Mouse (Mus musculus): ENCODE measurements at regions not wholly inside any gene's neighbourhood (a gene's known extent, or its start where the extent isn't known, plus 50 kb on each side); places are given as distances from the start of the nearest gene placed in this dataset.

- Histone ChIP-seq H3K9me3 (ENCODE audit: low read depth, low read length) (no peaks in the 10 kb centered on the region), H3K27ac (ENCODE audit: low read depth) (no peak overlapping the region), H3K4me1 (ENCODE audit: insufficient read depth) (no peaks in the 10 kb centered on the region), H3K9ac (no peak overlapping the region), H3K4me2 (no peak overlapping the region), H3K4me3 (ENCODE audit: low read depth, low read length) (no peak overlapping the region), H3K36me3 (ENCODE audit: insufficient read depth) (no peaks in the 10 kb centered on the region), H3K27me3 (ENCODE audit: insufficient read depth, low read length) (no peaks in the 10 kb centered on the region)
- DNase-seq (no peak), ATAC-seq (ENCODE audit: insufficient read depth) (no peak)
- WGBS, result 62% methylated on average over 5 of the region's 5 CpGs
- no peak for TF ChIP-seq CTCF (IDR thresholded peaks at IDR 0.05; ENCODE audit: low read depth)
These were observed 256.8 kb downstream of the Adgb start for GRCm38 (mm10) chr10:10215376-10215775.

DNA sequence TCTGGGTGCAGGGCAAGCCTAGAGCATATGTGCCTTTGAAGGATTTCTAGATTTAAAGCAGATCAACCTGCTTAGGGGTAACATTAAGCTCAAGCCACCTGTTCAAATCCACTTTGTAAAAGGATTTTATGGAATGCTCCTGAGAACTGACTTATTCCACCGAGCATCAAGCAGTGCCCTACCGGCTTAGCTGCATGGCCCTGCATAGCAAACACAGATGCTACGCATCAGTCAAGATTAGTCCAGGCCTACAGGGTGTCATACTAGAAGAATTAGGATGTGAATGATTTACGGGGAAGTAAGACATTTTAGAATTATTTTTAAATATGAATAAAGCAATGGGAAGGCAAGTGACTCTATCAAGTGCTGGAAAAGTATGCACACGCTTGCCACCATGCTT, 263.8 kb downstream of the Adgb start:
- Histone ChIP-seq H3K4me2 (no peak overlapping the region), H3K4me3 (ENCODE audit: low read depth, low read length) (no peak overlapping the region), H3K36me3 (ENCODE audit: insufficient read depth) (no peaks in the 10 kb centered on the region), H3K27ac (ENCODE audit: low read depth) (no peak overlapping the region), H3K9ac (no peak overlapping the region), H3K4me1 (ENCODE audit: insufficient read depth) (no peaks in the 10 kb centered on the region), H3K27me3 (ENCODE audit: insufficient read depth, low read length) (no peaks in the 10 kb centered on the region), H3K9me3 (ENCODE audit: low read depth, low read length) (no peaks in the 10 kb centered on the region)
- DNase-seq, result no peak
- TF ChIP-seq CTCF (IDR thresholded peaks at IDR 0.05; ENCODE audit: low read depth), result no peak
- WGBS, result 79% methylated on average over 5 of the region's 5 CpGs
- ATAC-seq (ENCODE audit: insufficient read depth), result no peak

- ATAC-seq (ENCODE audit: insufficient read depth) (no peak), DNase-seq (peak; percentile 4)
- WGBS, result 51% methylated on average over 7 of the region's 7 CpGs
- Histone ChIP-seq H3K4me3 (ENCODE audit: low read depth, low read length) (no peak overlapping the region), H3K27me3 (ENCODE audit: insufficient read depth, low read length) (no peaks in the 10 kb centered on the region), H3K4me2 (no peak overlapping the region), H3K36me3 (ENCODE audit: insufficient read depth) (no peaks in the 10 kb centered on the region), H3K9ac (no peak overlapping the region), H3K9me3 (ENCODE audit: low read depth, low read length) (no peaks in the 10 kb centered on the region), H3K27ac (ENCODE audit: low read depth) (no peak overlapping the region), H3K4me1 (ENCODE audit: insufficient read depth) (no peaks in the 10 kb centered on the region)
- no peak for TF ChIP-seq CTCF (IDR thresholded peaks at IDR 0.05; ENCODE audit: low read depth)
These were observed 266.2 kb downstream of the Adgb start for GRCm38 (mm10) chr10:10205805-10206520.

GRCm38 (mm10) chr10:10203982-10204381, 268.1 kb downstream of the Adgb start:
- ATAC-seq (ENCODE audit: insufficient read depth), result no peak
- no peak for DNase-seq
- Histone ChIP-seq H3K4me2 (no peak overlapping the region), H3K27ac (ENCODE audit: low read depth) (no peak overlapping the region), H3K27me3 (ENCODE audit: insufficient read depth, low read length) (no peaks in the 10 kb centered on the region), H3K4me3 (ENCODE audit: low read depth, low read length) (no peak overlapping the region), H3K9me3 (ENCODE audit: low read depth, low read length) (no peaks in the 10 kb centered on the region), H3K36me3 (ENCODE audit: insufficient read depth) (no peaks in the 10 kb centered on the region), H3K4me1 (ENCODE audit: insufficient read depth) (no peaks in the 10 kb centered on the region), H3K9ac (no peak overlapping the region)
- no peak for TF ChIP-seq CTCF (IDR thresholded peaks at IDR 0.05; ENCODE audit: low read depth)
- 86% methylated on average over 7 of the region's 7 CpGs for WGBS

DNA sequence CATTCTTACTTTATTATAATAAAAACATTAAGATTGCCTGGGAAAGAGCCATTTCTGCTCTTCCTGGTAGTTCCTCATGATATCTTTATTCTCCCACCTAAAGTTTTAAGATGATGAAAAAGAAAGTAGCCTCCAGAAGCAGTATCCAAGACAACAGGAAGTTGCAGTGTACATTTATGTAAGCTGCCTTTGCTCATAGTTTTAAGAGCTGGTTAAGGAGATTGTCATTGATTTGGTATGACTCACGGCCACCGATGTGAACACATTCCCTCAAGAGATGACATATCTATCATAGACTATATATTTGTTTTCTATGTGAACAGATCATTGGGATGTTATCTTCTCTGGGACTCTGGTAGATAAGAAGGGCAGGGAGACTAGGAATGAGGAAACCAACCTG, 281.8 kb downstream of the Adgb start:
- no peak for TF ChIP-seq CTCF (IDR thresholded peaks at IDR 0.05; ENCODE audit: low read depth)
- no peak for ATAC-seq (ENCODE audit: insufficient read depth)
- 82% methylated on average over 2 of the region's 2 CpGs for WGBS

GRCm38 (mm10) chr10:10188113-10188512, 284.0 kb downstream of the Adgb start:
- Histone ChIP-seq H3K27me3 (ENCODE audit: insufficient read depth, low read length) (no peaks in the 10 kb centered on the region), H3K9ac (no peak overlapping the region), H3K4me1 (ENCODE audit: insufficient read depth) (no peaks in the 10 kb centered on the region), H3K27ac (ENCODE audit: low read depth) (no peak overlapping the region), H3K9me3 (ENCODE audit: low read depth, low read length) (no peaks in the 10 kb centered on the region), H3K4me2 (no peak overlapping the region), H3K36me3 (ENCODE audit: insufficient read depth) (no peaks in the 10 kb centered on the region), H3K4me3 (ENCODE audit: low read depth, low read length) (no peak overlapping the region)
- DNase-seq, result no peak
- WGBS, result 86% methylated on average over 5 of the region's 5 CpGs
- ATAC-seq (ENCODE audit: insufficient read depth), result no peak
- no peak for TF ChIP-seq CTCF (IDR thresholded peaks at IDR 0.05; ENCODE audit: low read depth)

More for the DNA sequence above, 281.8 kb downstream of the Adgb start:
- Histone ChIP-seq H3K4me2 (no peak overlapping the region), H3K9me3 (ENCODE audit: low read depth, low read length) (no peaks in the 10 kb centered on the region), H3K36me3 (ENCODE audit: insufficient read depth) (no peaks in the 10 kb centered on the region), H3K9ac (no peak overlapping the region), H3K27ac (ENCODE audit: low read depth) (no peak overlapping the region), H3K4me1 (ENCODE audit: insufficient read depth) (no peaks in the 10 kb centered on the region), H3K4me3 (ENCODE audit: low read depth, low read length) (no peak overlapping the region), H3K27me3 (ENCODE audit: insufficient read depth, low read length) (no peaks in the 10 kb centered on the region)
- DNase-seq, result no peak

DNA sequence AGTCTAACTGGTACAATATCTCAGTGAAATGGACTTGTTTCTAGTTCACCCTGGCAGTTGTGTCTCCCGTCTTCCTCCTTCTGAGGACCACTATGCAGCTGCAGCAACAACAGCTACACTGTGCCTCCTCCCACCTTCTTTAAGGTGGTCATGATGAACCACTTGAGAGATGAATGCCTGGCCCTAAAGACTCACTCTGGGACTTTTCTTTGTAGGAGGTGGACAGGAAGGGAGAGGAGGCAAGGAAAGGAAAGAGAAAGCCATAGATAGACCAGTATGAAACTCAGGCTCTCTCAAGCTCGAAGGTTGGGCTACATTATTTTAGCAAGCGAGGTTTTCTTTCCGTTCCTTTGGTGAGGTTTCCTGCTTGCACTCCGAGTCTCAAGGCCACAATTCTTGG, 285.4 kb downstream of the Adgb start:
- no peak overlapping the region for H3K4me3 ChIP-seq (ENCODE audit: low read depth, low read length)
- WGBS, result 76% methylated on average over 5 of the region's 5 CpGs
- no peak overlapping the region for H3K4me2 ChIP-seq
- TF ChIP-seq CTCF (IDR thresholded peaks at IDR 0.05; ENCODE audit: low read depth), result no peak
- no peaks in the 10 kb centered on the region for H3K27me3 ChIP-seq (ENCODE audit: insufficient read depth, low read length)
- no peaks in the 10 kb centered on the region for H3K4me1 ChIP-seq (ENCODE audit: insufficient read depth)
- H3K9me3 ChIP-seq (ENCODE audit: low read depth, low read length), result no peaks in the 10 kb centered on the region
- ATAC-seq (ENCODE audit: insufficient read depth) (no peak), DNase-seq (no peak)
- no peaks in the 10 kb centered on the region for H3K36me3 ChIP-seq (ENCODE audit: insufficient read depth)
- H3K27ac ChIP-seq (ENCODE audit: low read depth), result no peak overlapping the region
- H3K9ac ChIP-seq, result no peak overlapping the region
